Mouse (Mus musculus) regulatory T cell (primary cell): ENCODE data around the gene Cand2.

Source experiments
- in situ Hi-C: fragments of 300-600 bp; cut with MboI, MseI; formaldehyde crosslinking; loops from one replicate; pipeline ENCODE4 v1.15.1; 2025; ENCODE audit warnings: high pct_unique_total_duplicates

Gene Cand2

DNA sequence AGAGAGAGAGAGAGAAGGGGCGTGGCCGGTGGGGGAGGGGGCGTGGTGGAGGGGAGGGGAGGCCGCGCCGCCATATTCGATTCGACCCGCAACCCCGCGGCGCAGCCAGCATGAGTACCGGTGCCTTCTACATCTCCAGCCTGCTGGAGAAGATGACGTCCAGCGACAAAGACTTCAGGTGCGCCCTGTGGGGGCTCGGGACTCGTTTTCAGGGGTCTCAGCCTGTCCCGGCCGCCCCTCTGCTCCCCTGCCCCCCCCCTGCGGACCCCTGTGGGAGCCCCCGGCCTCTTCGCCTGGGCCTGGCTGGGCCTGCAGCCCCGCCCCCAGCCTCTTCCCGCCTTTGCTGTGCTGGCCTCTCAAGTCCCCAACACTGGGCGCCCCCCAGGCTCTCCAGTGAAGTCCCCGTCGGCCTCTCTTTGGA is at the start of gene Cand2:
Gene Cand2, plus strand, starts transcription at position 38 of the 421 bp plus-strand sequence.
- in situ Hi-C loops, result loop anchor here (10.0 kb wide), 1 partner anchor 170 kb away; the partner anchor contains the start of gene Mkrn2

DNA sequence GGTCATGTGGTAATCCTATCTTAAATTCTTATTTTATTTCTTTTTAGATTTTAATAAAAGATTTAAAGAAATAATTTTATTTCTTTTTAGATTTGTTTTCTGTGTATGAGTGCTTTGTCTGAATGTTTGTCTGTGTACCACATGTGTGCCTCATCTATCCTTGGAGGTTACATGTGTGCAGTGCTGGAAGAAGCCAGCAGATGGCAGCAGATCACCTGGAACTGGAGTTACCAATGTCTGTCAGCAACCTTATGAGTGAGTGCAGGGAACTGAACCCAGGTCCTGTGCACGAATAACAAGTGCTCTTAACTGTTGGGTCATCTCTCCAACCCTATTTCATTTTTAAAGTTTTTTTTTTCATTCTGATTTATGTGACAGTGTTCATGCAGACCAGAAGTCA is 47.2 kb upstream of the Cand2 start:
- in situ Hi-C loops, result loop anchor here (10.0 kb wide), 1 partner anchor 328 kb away; no protein-coding TSS in a partner anchor

DNA sequence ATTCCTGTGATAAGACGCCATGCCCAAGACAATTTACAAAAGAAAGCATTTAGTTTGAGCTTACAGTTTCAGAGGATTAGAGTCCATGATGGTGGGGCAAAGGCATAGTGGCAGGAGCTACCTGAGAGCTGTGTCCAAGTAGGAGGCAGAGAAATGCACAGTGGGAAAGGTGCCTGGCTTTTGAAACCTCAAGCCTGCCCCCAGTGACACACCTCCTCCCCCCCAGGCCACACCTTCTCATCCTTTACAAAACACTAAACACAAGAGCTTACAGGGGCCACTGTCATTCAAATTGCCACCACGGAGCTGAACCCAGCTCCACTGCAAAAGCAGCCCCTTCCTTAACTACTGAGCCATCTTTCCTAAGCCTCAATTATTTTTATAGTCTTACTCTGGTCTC is 46.8 kb upstream of the Cand2 start:
- in situ Hi-C loops, result loop anchor here (10.0 kb wide), 1 partner anchor 327 kb away; no protein-coding TSS in a partner anchor

GRCm38 (mm10) chr6:115730560-115731342 is 43.6 kb upstream of the Cand2 start:
- in situ Hi-C loops, result no loop called here

DNA sequence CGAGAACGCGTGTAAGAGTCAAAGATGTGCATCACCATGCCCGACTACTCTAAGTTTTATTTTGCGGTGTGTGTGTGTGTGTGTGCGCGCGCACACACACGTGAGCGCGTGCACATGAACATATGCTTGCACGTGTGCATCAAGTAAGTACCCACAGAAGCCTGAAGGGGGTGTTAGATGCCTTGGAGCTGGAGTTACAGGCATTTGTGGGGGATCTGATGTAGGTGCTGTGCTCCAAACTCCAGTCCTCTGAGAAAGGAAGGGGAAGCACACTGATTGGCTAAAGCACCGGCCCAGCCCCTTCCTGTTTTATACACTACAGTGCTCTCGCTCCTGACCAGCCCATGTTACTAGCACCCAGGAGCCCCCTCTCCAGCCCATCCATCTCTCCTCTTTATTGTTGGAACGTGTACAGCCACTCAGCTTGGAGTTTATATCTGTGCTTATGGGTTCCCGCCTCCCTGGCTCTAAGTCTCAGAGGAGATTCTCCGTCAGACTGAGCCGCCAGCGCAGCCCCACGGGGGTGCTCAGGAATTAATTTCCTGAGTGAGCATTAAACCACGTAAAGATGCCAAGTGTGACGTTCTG is 41.9 kb upstream of the Cand2 start:
- in situ Hi-C loops, result no loop called here

DNA sequence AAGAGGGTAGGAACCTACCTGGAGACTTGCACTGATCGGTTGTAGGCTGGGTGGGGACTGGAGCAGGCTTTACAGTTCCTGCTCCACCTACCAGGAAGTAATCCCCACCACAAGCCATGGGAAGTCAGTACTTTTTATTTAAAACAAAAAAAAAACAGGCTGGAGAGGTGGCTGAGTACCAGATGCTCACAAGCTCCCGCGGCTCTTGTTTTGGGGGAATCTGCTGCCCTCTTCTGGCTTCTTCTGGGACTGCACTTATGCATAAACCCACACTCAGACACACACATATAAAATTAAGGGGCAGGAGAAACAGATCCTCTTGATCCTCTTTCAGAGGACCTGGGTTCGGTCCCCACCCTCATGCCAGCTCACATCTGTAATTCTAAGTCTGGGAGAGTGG is 39.4 kb upstream of the Cand2 start:
- in situ Hi-C loops, result no loop called here

GRCm38 (mm10) chr6:115739056-115739455 is 35.3 kb upstream of the Cand2 start:
- in situ Hi-C loops, result no loop called here

DNA sequence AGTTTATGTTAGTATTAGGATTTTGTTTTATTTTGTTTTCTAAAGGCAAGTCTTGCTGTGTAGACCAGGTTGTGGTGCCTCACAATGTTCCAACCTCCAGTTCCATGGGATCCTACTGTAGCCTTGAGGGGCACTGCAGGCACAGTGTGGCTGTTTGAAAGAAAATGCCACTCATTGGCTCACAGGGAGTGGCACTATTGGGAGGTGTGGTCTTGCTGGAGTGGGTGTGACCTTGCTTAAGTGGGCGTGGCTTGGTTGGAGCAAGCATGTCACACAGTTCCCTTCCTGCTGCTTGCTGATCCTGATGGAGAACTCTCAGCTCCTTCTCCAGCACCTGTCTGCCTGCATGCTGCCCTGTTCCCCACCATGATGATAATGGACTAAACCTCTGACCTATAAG is 30.8 kb upstream of the Cand2 start:
- in situ Hi-C loops, result no loop called here

- in situ Hi-C loops, result no loop called here
Measured at GRCm38 (mm10) chr6:115746326-115746725, 28.0 kb upstream of the Cand2 start.

GRCm38 (mm10) chr6:115755536-115755935 is 18.8 kb upstream of the Cand2 start:
- in situ Hi-C loops, result no loop called here

- in situ Hi-C loops, result no loop called here
Measured at GRCm38 (mm10) chr6:115758981-115759435, 15.3 kb upstream of the Cand2 start.

- in situ Hi-C loops, result no loop called here
Measured at GRCm38 (mm10) chr6:115759461-115759860, 14.9 kb upstream of the Cand2 start.

GRCm38 (mm10) chr6:115760137-115760536 is 14.2 kb upstream of the Cand2 start:
- in situ Hi-C loops, result no loop called here

GRCm38 (mm10) chr6:115760982-115761381 is 13.4 kb upstream of the Cand2 start:
- in situ Hi-C loops, result no loop called here

- in situ Hi-C loops, result no loop called here
Measured at GRCm38 (mm10) chr6:115761995-115762756, 12.2 kb upstream of the Cand2 start, which contains the start of gene Tmem40. TSS of gene Tmem40 (minus strand) at chr6:115762410.

DNA sequence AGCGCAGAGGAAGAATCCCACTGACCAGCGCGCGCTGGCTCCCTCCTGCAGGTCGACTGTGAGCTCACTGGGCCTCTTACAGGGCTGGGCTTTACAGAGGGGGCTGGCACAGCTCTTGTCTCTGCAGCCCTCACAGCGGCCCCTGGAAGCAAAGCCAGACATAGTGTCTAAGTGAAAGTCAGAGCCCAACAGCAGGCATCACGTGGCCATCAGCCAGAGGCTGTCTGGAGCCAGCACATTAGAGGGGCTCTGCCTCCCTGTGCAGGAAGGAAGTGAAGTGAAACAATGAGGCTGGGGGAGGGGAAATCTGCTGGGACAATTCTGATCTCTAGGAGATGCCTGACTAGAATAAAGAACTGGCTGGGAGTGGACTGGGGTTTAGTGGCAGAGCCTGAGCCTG is 10.2 kb upstream of the Cand2 start:
- in situ Hi-C loops, result no loop called here

GRCm38 (mm10) chr6:115767357-115767756 is 7.0 kb upstream of the Cand2 start:
- in situ Hi-C loops, result no loop called here

DNA sequence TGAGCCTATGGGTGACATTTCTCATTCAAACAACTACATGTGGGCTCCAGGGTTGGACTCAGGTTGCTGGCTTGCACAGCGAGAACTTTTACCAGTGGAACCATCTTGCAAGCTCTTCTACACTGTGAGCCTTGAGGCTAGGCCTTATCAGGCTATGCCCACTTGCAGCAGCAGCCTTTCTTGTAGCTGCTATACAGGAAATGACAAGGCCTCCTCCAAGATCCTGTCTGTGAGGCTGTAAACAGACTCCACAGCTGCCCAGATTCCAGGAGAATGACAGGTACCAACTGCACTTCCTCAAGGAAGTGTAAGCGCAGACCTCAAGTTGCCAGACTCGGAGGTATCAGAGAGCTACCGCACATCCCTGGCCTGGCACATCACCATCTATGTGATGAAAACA is 6.1 kb upstream of the Cand2 start:
- in situ Hi-C loops, result no loop called here

GRCm38 (mm10) chr6:115770059-115770670 is 4.2 kb upstream of the Cand2 start:
- in situ Hi-C loops, result loop anchor here (10.0 kb wide), 1 partner anchor 165 kb away; the partner anchor contains the start of gene Mkrn2

- in situ Hi-C loops, result loop anchor here (10.0 kb wide), 1 partner anchor 166 kb away; the partner anchor contains the start of gene Mkrn2
Measured at GRCm38 (mm10) chr6:115770852-115771251, 3.5 kb upstream of the Cand2 start.

DNA sequence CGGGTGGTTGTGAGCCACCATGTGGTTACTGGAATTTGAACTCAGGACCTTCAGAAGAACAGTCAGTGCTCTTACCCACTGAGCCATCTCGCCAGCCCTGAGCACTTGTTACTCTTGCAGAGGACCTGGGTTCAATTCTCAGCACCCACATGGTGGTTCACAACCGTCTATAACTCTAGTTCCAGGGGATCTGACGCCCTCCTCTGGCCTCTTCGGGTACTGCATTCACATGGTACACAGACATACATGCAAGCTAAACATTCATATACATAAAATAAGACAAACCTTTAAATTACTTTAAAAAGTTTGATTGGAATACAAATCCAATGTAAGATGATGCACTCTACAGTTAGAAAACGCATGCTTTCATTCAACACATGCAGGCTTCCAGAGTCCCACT is 2.1 kb upstream of the Cand2 start:
- in situ Hi-C loops, result loop anchor here (10.0 kb wide), 1 partner anchor 167 kb away; the partner anchor contains the start of gene Mkrn2
